Mouse (Mus musculus): Measurements from ENCODE around the gene Lnx1.

Gene Lnx1

GRCm38 (mm10) chr5:74702766-74703165 is at the start of gene Lnx1:
Gene Lnx1 (minus strand): TSS chr5:74702912.
- DNase-seq (ENCODE audit: low spot score in 2 of 2): no peak

DNA sequence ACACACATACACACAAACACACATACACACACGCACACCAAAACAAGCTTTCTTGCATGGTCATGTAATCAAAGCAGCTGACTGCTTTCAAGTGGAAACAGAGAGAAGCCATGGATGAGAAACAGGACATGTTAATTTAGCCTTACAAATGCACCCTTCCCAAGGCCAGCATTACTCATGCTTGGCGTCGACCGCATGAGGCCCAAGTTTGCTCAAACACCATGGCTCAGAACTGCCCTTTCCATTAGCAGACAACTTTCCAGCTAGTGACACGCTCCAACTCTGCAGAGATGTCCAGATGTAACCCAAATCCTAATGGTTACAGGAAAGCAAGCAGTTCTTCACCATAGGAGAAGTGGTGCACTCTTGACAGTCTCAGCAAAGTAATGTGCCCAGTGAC is 47.8 kb upstream of the Lnx1 start:
- DNase-seq (ENCODE audit: low spot score in 2 of 2): no peak

DNA sequence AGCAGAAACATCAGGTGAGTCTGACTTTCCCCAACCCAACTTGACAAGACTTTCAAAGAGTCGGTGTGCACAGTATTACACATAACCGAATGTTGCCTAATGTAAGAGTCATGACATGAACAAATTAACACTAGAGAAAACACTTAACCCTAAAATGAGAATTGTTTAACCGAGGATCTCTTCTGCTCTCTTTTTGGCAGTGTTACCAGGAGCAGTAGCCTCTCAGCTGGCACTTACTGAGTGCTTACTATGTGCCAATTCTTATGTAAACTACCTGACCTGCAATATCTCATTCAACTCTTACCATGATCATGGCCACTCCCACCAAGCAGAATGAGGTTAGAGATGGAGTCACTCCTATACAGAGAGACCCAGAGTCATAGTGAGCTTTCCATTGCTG is 44.8 kb upstream of the Lnx1 start:
- no peak for DNase-seq (ENCODE audit: low spot score in 2 of 2)

DNA sequence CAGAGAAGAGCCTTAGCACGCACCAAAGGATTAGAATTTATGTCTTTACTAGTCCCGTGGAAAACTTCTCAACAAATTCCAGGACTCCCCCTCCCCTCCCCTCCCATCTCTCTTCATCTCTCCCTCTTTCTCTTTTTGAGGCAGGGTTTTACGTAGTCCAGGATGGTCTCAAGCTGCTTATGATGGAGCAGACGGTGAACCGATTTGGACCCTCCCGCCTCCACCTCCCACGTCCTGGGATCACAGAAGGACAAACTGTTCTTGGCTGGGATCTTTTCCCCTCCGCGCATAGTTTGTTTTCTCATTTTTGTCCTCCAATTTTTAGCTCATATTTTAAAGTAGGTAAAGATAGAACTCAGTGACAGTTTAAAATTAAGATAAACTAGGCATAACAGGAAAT is 38.2 kb upstream of the Lnx1 start:
- DNase-seq (ENCODE audit: low spot score in 2 of 2): no peak

GRCm38 (mm10) chr5:74739435-74739834 is 36.7 kb upstream of the Lnx1 start:
- DNase-seq (ENCODE audit: low spot score in 2 of 2): no peak

DNA sequence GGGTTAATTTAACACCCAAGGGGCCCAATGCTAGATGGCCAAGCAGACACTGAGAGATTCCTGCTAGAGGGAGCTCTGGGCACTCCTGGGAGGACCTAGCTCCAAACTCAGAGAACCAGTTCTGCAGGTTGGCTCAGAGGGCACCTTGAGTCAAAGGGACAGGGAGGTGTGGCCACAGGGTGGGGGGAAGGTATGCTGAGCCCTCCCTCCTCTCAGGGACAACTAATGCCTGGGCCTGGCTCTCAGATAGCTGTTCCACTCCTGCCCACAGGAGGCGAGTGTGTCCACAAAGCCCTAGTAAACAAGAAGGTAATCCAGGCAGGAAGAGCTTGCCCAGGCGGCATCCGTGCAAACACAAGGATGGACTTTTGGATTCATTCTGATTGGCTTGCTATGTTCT is 35.6 kb upstream of the Lnx1 start:
- no peak for DNase-seq (ENCODE audit: low spot score in 2 of 2)

- no peak for DNase-seq (ENCODE audit: low spot score in 2 of 2)
Observed at GRCm38 (mm10) chr5:74733885-74734558, 31.3 kb upstream of the Lnx1 start.

DNA sequence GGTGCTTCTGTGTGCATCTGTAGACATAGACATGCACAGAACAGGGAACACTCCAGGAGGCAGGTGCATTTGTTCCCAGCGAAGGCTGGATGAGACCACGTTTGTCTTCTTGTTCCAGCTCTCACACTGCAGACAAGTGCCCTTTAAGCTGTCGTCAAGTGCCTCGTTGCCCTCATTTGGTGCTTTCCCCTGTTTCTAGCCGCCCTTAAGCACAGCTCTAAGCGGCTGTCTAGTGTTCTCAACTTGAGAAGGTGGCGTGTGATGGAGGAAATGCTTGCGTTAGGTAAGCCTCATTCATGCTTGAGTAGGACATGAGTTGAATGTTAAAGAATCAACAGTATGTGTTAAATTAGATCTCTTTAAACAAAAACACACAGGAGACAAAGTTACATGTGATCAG is 29.9 kb upstream of the Lnx1 start:
- DNase-seq (ENCODE audit: low spot score in 2 of 2): no peak

- DNase-seq (ENCODE audit: low spot score in 2 of 2): no peak
Observed at GRCm38 (mm10) chr5:74730601-74731000, 27.9 kb upstream of the Lnx1 start.

GRCm38 (mm10) chr5:74729567-74729966 is 26.9 kb upstream of the Lnx1 start:
- no peak for DNase-seq (ENCODE audit: low spot score in 2 of 2)

- DNase-seq (ENCODE audit: low spot score in 2 of 2): no peak
Observed at GRCm38 (mm10) chr5:74728186-74728585, 25.5 kb upstream of the Lnx1 start.

DNA sequence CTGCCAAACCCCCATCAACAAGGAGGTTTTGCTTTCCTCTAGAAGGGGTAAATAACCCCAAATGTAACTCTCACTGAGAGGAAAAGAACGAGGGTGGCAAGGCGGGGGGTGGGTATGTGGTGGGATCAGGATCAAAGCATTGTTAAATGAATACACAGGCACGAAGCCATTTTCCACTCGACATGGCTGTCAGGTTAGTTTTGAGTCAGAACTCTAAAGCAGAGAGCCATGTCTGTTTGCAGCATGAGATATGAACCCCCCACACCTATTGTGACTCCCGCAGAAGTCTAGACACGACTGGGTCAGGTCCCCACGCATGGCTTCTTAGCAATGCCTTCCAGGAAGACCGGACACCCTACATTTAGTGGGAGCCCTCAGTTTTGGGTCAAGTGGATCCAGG is 24.6 kb upstream of the Lnx1 start:
- no peak for DNase-seq (ENCODE audit: low spot score in 2 of 2)

GRCm38 (mm10) chr5:74725541-74725940 is 22.8 kb upstream of the Lnx1 start:
- DNase-seq (ENCODE audit: low spot score in 2 of 2): no peak

DNA sequence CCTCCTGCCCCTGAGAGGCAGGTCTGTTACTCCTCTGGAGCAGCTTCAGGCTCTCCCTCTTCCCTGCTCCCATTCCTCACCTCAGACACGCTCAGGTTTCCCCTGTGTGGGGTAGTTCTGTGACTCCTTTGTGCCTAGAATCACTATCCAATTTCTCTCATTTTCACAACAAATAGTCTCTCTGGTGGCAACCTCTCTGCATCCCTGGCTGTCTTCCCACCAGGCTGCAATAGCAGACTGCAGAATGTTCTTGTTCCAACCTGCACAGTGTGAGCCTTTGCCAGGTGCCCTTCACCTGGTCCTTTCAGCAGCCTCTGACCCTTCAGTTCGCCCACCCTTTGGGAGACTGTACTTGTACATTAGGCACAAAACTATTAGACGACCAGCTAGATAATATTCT is 19.1 kb upstream of the Lnx1 start:
- DNase-seq (ENCODE audit: low spot score in 2 of 2): no peak

DNA sequence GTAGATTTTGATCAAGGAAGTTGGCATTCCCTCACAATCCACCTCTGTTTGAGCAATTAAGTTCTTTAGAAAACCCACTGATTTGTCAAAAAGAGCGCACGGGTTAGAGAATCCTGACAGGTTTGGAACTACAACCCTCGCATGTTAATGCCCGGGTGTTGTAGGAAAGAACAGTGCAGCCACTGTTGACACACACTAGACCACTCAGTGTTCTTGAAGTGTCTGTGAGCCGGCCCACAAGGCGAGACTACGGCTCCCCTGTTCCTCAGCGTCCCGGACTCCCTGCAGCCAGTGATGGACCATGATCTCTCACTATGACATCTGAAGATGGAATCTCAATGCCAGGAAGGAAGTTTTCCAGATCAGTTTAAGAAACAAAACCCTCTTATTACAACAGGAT is 17.9 kb upstream of the Lnx1 start:
- DNase-seq (ENCODE audit: low spot score in 2 of 2): no peak

- no peak for DNase-seq (ENCODE audit: low spot score in 2 of 2)
Observed at GRCm38 (mm10) chr5:74716165-74716564, 13.5 kb upstream of the Lnx1 start.

- no peak for DNase-seq (ENCODE audit: low spot score in 2 of 2)
Observed at GRCm38 (mm10) chr5:74712811-74713210, 10.1 kb upstream of the Lnx1 start.

DNA sequence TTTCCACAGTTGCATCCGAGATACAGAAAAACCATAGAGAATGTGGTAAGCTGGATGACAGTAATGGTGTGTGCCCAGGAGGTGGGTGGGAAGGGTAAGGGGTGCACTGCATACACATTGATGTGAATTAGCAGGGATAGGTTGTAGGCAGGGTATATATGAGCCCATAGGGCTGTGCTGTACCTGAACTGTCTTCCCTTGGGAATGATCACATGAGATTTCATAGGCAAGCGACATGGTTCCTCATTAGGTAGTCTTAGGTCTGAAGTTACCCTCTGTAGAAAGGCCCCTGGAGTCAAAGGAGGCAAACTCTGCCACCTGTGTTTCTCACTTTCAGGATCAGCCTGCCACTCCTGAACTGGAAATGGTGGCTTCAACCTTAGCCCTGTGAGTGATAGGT is 9.3 kb upstream of the Lnx1 start:
- no peak for DNase-seq (ENCODE audit: low spot score in 2 of 2)

- no peak for DNase-seq (ENCODE audit: low spot score in 2 of 2)
Observed at GRCm38 (mm10) chr5:74711056-74711455, 8.3 kb upstream of the Lnx1 start.

GRCm38 (mm10) chr5:74710181-74710580 is 7.5 kb upstream of the Lnx1 start:
- no peak for DNase-seq (ENCODE audit: low spot score in 2 of 2)

DNA sequence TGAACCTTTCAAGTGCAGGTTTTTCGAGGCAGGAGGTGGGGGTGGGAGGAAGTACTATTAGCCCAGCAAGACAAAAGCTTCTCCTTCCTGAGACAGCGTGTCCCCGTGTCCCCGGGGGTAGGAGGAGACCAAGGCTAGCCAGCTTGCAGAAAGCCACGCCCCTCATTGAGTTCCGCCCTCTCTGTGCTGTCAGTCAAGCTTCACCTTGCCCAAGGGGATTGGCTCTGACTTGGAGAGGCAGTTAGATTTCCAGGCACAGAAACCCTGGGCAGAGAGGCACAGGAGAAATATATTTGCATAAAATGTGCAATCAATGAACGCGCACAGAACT is 1.7 kb upstream of the Lnx1 start:
- peak; percentile 73 to 82 for DNase-seq (ENCODE audit: low spot score in 2 of 2)

DNA sequence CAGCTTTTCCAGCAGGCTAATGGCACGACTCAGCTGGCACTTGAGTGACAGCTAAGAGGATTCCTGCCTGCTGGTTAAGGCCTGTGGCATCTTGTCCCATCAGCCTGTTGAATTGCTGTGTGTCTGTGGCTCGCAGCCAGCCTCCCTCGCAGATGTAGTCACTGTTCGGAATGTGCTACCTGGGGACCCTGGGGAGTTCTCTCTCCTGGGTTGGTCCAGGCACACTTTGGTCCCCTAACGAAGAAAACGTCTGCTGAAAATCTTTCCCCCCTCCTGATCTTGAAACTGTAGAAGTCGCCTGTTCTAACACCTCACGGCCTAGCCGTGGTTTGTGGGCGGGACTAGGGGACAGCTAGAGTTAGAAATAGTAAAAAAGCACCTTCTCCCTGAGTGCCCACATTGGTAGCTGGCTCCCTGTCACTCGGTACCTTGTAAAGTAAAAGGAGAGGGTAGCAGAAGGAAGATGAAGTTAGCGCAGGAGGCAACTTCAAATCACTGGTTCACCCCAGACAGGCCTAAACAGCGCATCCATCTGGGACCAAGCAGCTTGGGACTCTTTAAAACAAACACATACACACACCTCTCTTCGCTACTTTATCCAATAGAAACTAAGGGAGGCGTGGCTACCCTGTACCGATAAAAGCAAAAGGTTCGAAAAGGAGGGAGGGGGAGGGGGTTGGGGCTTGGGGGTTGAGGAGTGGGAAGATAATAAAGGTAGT is 1.2 kb upstream of the Lnx1 start:
- no peak for DNase-seq (ENCODE audit: low spot score in 2 of 2)

- DNase-seq (ENCODE audit: low spot score in 2 of 2): no peak
Observed at GRCm38 (mm10) chr5:74700918-74701317, 1.8 kb downstream of the Lnx1 start.

DNA sequence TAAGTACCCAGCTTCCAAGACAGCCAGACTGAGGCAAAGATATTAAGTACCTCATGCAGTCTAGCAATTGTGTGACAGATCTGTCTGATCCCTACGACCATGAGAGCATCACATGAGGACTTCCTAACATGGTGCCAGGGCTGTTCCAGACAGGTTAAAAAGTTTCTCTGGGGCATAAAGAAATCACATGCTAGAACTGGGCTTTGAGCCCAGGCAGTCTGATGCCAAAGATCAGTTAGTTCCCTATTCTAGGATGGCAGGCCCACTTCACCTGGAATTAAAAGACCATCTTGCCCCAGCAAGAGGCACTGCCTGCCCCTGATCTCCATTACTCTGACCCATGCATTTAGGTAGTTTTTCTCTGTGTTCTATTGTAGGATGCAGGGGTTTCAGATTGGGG is 3.0 kb downstream of the Lnx1 start:
- no peak for DNase-seq (ENCODE audit: low spot score in 2 of 2)

Measured in thymus, postnatal 10 days (tissue).